Mouse (Mus musculus): ENCODE results near the gene Erich3.

- no peak for TF ChIP-seq POLR2A (IDR thresholded peaks at IDR 0.05; ENCODE audit: low read depth, low read length)
- no peak for TF ChIP-seq USF1 (IDR thresholded peaks at IDR 0.05; ENCODE audit: low read depth, low read length)
- no peak for TF ChIP-seq RAD21 (IDR thresholded peaks at IDR 0.05; ENCODE audit: low read depth, low read length)
- no peak for TF ChIP-seq CTCF (conservative IDR thresholded peaks at IDR 0.05 in 1 of 2, IDR thresholded peaks at IDR 0.05 in 1 of 2; ENCODE audit: low read depth in 2 of 2, low read length in 2 of 2)
- TF ChIP-seq EP300 (IDR thresholded peaks at IDR 0.05; ENCODE audit: low read length): no peak
- TF ChIP-seq SIN3A (IDR thresholded peaks at IDR 0.05; ENCODE audit: low read length): no peak
These were observed 48.4 kb upstream of the Erich3 start for GRCm38 (mm10) chr3:154615304-154615703.

All from CH12.LX (cell line).